Mouse (Mus musculus) right cerebral cortex, postnatal 10 days (tissue): ENCODE data around the gene Pf4.

Source experiments
- DNase-seq, 2 experiments: peaks; one replicate each; pipeline ENCODE4 v3.0.0; 2021; ENCODE audit warnings: low spot score in 2 of 2

Pf4 gene

GRCm38 (mm10) chr5:90771880-90772653 is at the start of gene Pf4:
TSS of gene Pf4 (plus strand) at chr5:90772435.
- no peak for DNase-seq

GRCm38 (mm10) chr5:90722656-90723055 is 49.6 kb upstream of the Pf4 start:
- no peak for DNase-seq

GRCm38 (mm10) chr5:90728254-90728653 is 44.0 kb upstream of the Pf4 start:
- no peak for DNase-seq

GRCm38 (mm10) chr5:90731480-90731879 is 40.8 kb upstream of the Pf4 start:
- peak in 1 of 2 experiments; percentile 26 for DNase-seq

- DNase-seq = no peak
Observed at GRCm38 (mm10) chr5:90742029-90742428, 30.2 kb upstream of the Pf4 start.

GRCm38 (mm10) chr5:90753934-90754333 is 18.3 kb upstream of the Pf4 start:
- no peak for DNase-seq

- DNase-seq = no peak
Observed at GRCm38 (mm10) chr5:90758020-90758605, 14.1 kb upstream of the Pf4 start.

- peak in 1 of 2 experiments; percentile 32 for DNase-seq
Observed at GRCm38 (mm10) chr5:90759077-90760065, 12.9 kb upstream of the Pf4 start, which contains the start of gene Cxcl5. TSS of gene Cxcl5 (plus strand) at chr5:90759360.

- DNase-seq = no peak
Observed at GRCm38 (mm10) chr5:90760303-90760702, 11.9 kb upstream of the Pf4 start.

GRCm38 (mm10) chr5:90760844-90761243 is 11.4 kb upstream of the Pf4 start:
- DNase-seq = no peak

- no peak for DNase-seq
Observed at GRCm38 (mm10) chr5:90761834-90762233, 10.4 kb upstream of the Pf4 start.

GRCm38 (mm10) chr5:90763912-90764665 is 8.1 kb upstream of the Pf4 start:
- no peak for DNase-seq

- no peak for DNase-seq
Observed at GRCm38 (mm10) chr5:90765821-90766606, 6.2 kb upstream of the Pf4 start.

- no peak for DNase-seq
Observed at GRCm38 (mm10) chr5:90768218-90768617, 4.0 kb upstream of the Pf4 start, which contains the start of gene Ppbp. TSS of gene Ppbp (plus strand) at chr5:90768518.

GRCm38 (mm10) chr5:90771369-90771768 is 866 bp upstream of the Pf4 start:
- DNase-seq = no peak

- DNase-seq = no peak
Observed at GRCm38 (mm10) chr5:90775562-90775961, 3.3 kb downstream of the Pf4 start.

GRCm38 (mm10) chr5:90777621-90778020 is 5.4 kb downstream of the Pf4 start:
- no peak for DNase-seq

GRCm38 (mm10) chr5:90778856-90779255 is 6.6 kb downstream of the Pf4 start:
- DNase-seq = no peak

GRCm38 (mm10) chr5:90783697-90784096 is 11.5 kb downstream of the Pf4 start:
- DNase-seq = no peak
